Mouse (Mus musculus) erythroid progenitor cell, adult 5-6 weeks (primary cell): ENCODE data around the gene Tmprss9. TPM values are rescaled to one million over a fixed set of nuclear protein-coding genes. Genes with fewer than 3 reads are reported as not detected.
A peak's percentile ranks its signal among the peaks of the same experiment; 100 is the strongest.

Experiments used
- ATAC-seq: replicated peaks from 2 replicates; pipeline ENCODE4 v1.8.0; 2016; ENCODE audit warnings: moderate number of reproducible peaks, mild to moderate bottlenecking, moderate TSS enrichment, inconsistent platforms; ENCODE audit not compliant: poor library complexity, low FRiP score, severe bottlenecking
- total RNA-seq, 2 experiments: library from RNA; stranded (forward) in 1 of 2; stranded (reverse) in 1 of 2; fragments of 150-400 nt in 1 of 2; fragments of 186-747, 209-891 nt in 1 of 2; gene quantifications; 2 replicates each; pipeline versions ENCODE4 v1.2.3 to v1.2.4; 2015 to 2017; ENCODE audit warnings: low replicate concordance in 2 of 2

Tmprss9 gene
- total RNA-seq, 2 experiments from 2014 or later: 0.30 TPM; not detected in 1

DNA sequence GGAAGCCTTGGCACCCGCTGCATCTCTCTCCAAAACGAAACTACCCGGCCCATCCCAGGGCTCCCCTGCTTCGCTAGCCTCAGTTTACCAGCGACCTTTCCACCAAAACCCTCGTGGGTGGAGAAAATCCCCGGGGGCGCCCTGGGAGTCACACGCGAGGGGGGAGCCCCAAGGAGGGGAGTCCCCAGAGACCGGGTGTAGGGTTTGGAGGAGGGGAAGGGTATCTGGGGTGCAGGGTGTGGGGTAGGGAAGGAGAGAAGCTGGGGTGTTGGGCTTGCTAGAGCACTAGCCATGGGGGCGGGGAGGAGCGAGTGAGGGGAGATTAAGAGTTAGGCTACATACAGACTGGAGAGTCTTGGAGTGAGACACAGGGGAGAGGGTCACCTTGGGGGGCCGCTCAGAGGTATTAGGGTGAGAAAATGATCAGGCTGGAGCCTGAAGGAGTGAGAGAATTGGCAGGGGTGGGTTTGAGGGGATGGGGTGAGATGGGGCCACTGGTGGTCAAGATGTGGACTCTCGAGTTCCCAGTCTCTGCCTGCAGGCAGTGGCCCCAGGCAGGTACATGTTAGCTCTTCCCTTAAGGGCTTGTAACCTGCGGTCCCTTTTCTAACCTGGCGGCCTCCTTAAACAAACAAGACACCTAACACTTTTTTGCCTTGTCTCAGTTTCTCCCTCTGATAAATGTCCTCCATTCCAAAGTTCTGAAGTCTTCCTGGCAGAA is 61.2 kb downstream of the Tmprss9 start:
- ATAC-seq: no peak

DNA sequence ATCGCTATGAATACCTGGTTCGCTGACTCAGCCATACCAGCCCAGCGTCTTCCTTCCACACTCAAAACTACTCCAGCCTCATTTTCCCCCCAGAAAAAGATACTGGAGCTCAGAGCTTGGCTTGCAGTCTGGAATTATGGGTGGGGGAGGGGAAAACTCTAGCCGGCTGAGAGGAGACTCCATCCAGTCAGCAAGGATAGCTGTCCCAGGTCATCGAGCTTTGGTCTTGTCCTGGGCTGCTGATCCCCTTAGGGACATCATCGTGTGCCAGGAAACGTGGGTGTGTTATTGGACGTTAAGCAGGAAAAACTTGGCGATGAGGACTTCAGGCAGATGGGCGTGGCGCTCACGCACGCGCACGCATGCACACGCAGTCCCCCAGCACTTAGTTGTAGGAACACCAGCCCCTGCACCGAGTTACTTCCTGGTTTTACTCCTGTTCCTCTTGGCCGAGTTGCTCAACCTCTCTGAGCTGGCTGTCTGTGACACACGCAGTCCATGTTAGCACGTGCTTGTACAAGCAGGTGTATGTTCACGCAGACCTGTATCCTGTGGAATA is 61.9 kb downstream of the Tmprss9 start:
- ATAC-seq: no peak

DNA sequence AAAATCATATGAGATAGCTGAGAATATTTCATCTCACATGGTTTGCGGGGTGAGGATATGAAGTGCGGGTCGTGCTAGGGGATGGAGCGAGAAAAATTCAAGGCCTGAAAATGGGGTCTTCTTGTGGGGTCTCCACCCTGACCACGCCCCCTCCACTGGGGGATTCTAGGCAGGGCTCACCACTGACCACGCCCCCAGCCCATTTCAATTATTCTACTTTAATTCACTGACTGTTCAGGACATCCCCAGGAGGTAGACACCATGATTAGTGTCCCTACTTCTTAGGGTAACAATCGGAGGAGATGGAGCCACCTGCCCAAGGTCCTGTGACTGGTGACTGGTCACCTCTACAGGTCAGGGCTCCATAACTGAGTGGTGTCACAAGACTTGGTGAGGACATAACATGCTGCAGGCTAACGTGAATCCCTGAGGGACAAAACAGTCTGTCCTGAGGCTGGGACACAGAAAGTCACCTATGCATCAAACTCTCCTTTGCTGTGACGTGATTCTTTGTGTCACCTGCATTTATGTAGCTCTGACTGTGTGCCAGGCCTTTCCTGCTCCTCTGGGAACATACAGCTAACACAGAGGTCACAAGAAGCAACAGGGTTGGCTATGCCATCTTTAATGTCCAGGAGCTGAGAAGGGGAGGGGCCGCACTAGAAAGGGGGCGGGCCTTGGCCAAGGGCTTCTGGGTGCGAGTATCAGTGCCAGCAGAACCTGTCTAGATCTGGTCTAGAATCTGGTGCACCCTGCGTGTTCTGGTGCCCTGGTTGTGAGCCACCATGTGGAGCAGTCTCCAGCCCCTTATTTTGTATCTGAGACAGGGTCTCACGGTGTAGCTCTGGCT is 62.7 kb downstream of the Tmprss9 start:
- ATAC-seq: no peak

DNA sequence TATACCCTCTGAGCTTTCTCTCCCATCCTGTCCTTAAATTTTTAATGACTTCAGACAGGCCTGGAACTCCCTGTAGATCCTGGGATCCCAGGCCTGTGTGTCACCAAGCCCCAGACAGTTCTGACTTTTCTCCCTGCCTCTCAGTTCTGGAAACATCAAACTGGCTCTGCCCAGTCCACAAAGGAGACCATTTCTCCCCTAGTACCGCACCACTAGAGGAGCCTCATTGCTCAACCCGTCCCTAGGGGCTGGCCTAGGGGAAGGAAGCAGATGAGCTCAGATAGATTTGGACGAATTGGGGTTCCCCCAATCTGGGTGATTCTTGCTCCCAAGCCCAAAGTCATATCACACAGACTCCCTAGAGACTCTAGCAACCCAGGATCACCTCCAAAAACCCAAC is 63.6 kb downstream of the Tmprss9 start:
- no peak for ATAC-seq

DNA sequence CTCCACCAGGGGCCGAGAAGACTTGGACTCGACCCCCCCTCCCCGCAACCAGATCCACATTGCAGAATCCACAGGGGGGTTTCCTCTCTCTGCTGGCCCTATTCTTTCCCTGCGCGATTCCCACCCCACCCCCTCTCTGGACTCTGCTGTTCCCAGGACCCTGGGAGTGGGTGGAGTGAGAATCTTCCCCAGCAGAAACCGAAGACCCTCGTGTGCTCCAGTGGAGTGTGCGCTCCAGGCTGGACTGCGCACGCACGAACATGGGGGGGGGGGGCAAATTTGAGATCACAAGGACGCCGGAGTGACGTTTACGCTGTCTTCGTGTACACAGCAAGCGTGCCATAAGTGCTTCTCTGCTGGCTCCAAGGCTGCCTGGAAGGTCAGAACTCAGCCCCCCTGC is 64.0 kb downstream of the Tmprss9 start:
- ATAC-seq: no peak

DNA sequence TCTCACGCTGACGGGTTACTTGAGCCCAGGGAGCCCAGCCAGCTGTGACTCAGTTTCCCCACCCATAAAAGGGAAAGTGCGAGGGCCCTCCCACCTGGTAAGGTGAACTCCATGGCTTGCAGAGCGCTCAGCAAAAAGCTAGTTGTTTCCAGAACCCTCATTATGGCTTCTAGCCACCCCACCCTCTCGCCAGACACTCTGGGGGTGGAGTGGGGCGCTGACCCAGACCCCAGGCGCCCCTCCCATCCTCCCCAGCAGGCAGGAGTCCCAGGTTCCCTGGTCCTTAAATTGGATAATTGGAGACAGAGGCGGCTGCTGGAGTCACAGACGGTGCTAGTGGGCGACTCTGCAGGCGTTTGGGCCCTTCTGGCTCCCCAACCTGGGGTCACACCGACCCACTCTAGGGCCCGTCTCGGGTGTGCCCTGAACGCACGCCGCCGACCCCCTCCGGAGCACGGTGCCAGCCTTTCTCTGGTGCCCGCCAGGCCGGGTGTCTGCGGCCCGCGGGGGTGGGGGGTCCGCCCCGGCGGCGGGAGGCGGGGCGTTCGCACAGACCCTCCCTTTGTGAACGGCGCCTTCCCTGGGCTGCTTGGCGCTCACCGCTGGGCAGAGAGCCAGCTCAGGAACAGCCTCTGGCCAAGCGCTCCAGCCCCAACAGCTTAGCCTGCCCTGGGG is 64.6 kb downstream of the Tmprss9 start:
- no peak for ATAC-seq

DNA sequence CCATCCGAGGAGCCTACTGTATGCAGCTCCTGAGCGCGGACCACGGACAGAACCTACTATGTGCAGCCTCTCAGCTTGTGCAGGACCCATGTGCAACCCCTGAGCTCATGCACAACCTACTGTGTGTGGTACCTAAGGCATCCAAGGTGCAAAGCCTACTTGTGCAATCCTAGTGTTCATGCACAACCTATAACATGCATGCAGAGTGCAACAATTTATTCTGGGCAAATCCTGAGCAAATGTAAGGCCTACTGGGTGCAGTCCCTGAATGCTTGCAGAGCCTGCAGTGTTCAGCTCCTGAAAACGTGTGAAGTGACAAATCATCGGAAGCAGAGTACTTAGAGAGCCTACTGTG is 65.1 kb downstream of the Tmprss9 start:
- no peak for ATAC-seq

DNA sequence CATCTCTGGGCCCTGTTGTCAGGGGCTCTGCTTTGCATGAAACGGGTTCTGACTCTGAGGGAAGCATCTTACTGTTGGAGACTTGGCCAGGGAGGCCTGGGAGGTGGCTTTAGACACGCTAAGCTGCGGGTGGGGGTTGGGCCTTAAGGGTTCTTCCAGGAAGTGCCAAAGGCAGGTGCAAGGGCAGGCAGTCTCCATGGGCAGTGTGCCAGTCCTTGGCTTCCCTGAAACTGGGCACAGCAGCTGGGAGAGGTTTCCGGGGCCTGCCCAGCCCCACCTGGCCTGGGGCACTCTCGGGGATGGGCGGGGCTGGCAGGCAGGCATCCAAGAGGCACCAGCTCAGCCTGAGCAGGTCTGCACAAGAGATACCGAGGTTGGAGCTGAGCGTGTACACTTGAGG is 66.0 kb downstream of the Tmprss9 start:
- ATAC-seq: no peak

DNA sequence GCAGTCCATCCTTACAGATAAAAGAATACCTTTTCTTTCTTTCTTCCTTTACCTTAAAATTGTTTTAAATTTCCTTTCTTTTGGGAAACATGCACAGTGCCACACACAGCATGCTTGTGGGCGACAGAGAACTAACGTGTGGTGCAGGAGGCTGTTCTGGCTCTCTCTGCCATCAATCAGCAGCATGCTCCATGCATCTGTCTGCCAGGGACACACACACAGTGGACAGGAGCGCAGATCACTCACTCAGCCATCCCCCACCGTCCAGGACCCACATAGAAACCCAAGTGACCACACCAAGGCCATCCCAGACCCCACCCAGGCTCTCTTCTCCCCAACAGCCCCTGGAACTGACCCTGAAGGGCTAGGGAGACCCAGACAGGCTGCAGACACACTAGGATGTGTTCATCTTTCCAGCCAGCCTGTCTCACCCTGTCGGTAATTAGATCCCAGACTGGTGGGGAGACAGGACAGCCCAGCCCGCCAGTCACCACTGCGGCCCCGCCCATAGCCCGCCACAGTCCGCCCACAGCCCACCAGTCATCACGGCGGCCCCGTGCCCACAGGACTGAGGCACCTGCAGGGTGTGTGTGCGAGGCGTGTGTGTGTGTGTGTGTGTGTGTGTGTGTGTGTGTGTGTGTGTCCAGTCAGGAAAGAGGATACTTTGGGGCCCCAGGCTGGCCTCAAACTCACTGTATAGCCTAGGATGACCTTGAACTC is 67.3 kb downstream of the Tmprss9 start:
- ATAC-seq: no peak

DNA sequence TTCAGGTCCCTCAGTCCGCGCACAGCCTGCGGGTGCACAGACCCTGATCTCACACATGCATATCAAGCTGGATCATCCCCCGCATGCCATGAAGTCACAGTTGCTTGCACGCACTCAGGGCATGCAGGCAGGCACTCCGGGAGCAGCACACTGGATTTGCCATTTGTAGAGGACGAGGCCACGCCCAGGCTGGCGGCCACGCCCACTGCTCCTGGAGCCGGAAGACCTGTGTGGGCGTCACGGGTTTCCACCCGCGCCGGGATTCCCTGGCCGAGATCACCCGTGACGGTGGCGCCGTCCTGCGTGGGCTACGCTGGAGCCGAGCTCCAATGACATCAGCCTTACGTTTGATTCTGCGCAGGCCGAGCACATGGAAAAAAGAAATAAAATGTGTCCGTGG is 68.0 kb downstream of the Tmprss9 start:
- ATAC-seq: peak; percentile 68

DNA sequence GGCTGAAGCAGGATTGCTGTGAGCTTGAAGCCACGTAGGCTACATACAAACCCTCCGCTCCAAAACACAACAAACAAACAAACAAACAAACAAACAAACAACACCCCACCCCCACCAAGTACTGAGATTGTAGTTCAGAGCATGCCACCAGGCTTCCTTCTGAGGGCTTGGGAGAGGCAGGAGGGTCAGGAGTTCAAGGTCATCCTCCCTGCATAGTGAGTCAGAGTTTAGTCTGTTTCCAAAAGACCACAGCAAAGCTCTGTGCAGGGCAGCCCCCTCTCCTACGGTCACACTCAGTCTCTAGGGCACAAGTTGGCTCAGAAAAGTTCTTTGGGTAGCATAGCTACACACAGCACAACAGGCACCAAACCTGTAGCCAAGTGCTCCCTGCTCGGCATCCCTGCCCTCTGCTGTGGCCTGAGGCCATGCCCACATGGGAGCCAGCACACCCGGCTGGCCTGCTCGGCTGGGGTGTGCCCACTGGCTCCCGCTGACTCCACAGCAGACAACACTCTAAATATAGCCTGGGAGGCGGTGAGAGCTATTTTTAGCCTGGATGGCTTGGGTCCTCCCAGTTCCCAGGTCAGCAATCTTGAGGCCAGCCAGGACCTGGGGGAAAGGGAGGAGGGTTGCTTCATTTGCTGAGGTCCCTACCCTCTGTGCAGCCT is 68.8 kb downstream of the Tmprss9 start:
- ATAC-seq: no peak

DNA sequence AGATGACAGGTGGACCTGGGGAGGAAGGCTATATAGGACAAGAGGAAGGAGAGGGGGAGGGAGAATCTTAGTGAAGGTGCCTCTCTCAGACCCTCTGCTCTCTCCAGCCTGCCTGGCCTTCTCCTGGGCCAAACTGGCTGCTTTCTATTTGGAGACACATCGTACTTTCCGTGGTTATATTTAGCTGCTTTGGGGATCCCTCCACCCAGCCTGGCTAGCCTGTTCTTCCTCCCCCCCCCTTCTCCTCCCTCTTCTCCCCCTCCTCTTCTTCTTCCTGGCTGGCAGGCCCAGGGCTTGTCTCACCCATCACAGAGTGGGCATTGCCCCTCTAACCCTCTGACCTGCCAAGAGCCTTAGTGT is 69.3 kb downstream of the Tmprss9 start:
- no peak for ATAC-seq

DNA sequence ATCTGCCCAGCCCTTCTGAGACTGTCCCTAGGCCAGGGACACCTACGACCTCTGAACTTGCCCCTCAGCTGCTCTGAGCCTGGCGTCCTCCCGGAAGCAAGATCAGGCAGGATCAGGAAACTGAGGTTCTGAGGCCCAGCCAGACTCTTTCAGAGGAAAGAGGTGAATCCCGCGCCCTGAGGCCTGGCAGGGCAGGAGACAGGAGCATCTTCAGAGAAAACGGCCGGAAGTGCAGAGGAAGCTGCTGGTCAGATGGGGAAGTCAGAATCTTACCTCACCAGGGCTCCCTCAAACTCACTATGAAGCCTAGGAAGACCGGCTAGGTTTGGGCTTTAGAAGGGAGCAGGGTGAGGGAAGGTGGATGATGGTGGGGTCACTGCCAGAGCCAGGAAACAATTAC is 71.3 kb downstream of the Tmprss9 start:
- ATAC-seq: no peak

DNA sequence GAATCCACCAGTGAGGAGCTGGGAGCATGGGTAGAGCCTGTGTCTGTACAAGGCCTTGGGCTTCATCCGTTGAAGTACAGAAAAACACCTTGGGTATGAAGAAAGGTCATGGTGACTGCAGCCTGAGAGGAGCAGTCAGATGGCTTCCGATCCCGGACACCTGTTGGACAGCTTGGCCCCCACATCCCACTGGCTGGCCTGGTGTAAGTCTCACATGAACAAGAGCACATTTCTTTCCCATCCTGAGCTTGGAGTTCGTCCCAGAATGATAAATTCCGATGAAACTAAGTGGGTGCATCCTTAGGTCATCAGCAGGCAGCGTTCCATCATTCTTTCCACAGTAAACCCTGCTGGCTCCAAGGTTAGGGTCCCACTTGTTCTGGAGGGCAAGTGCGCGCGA is 72.1 kb downstream of the Tmprss9 start:
- no peak for ATAC-seq

DNA sequence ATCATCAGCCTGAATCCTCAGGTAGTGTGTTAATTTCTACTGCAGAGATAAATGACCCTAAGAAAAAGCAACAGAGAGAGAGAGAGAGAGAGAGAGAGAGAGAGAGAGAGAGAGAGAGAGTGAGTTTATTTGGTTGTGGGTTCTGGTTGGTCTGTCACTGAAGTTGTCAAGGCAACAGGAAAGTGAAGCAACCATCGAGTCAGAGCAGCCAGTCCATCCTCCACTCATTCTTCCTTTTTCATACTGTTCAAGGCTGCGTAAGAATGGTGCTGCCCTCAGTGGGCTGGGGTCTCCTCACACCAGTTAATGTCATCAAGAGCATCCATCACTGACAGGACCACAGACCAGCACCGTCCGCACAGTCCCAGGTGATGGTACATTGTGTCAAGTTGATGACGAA is 72.6 kb downstream of the Tmprss9 start:
- ATAC-seq: no peak

DNA sequence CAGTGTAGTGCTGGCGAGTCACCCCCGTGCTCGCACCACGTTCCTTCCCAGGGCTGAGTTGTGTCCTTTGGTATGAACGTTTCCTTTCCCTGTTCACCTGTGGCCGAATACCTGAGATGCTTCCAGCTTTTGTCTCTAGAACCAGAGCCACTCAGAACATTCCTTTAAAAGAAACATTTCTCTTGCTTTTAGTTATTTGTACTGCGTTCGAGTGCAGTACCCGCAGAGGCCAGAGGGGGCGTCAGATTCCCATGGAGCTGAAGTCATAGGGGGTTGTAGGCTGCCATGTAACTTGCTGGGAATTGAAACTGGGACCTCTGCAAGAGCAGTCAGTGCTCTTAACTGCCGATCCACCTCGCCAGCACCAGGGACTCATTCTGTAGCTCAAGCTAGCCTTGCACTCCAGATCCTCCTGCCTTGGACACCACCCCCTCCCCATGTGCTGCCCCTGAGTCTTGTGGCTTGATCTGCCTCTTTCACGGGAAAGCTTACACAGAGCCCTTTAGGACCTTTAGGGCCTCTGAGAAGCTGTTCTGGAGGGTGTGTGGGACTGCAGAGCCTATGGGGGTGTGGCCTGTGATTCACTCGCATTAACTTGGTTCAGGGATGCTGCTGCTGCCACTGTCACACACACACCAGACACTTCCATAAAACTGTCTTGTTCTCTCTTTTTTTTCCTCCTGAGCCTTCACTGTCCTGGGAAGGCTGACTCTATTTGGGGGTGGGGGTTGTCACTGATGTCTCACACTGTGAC is 75.2 kb downstream of the Tmprss9 start:
- ATAC-seq: no peak

DNA sequence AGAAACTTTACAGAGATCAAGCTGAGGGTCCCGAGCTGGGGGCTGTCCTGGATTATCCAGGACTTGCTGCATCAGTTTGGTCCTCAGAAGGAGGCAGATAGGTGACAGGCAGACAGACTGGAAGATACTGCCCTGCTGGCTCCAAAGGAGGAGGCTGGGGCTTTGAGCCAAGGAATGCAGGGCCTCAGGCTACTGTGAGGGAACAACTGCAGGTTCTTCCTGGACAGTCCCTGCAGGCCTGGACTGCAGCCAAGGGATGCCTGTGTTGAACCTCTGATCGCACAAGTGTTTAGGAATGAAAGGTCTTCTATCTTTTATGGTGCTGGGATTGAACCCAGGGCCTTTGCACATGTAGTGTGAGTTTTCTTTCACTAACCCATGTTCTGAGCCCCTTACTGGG is 76.2 kb downstream of the Tmprss9 start:
- no peak for ATAC-seq

DNA sequence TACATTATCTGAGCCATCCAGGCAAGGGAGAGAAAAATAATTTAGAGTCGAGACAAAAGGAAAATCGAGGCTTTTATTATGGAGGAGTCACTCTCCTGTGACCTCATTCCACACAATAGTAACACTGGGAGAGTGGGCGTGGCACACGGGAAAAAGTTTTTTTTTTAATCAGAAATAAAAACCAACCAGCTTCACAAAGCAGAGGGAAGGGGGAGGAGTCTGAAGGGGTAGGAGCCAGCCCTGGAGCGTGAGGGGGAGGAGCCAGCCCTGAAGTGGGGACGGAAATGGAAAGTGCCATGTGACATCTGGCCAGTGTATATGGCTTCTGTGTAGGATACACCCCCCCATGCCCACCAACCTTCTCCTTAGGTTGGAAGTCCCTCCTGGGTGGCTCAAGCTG is 76.9 kb downstream of the Tmprss9 start:
- ATAC-seq: no peak

DNA sequence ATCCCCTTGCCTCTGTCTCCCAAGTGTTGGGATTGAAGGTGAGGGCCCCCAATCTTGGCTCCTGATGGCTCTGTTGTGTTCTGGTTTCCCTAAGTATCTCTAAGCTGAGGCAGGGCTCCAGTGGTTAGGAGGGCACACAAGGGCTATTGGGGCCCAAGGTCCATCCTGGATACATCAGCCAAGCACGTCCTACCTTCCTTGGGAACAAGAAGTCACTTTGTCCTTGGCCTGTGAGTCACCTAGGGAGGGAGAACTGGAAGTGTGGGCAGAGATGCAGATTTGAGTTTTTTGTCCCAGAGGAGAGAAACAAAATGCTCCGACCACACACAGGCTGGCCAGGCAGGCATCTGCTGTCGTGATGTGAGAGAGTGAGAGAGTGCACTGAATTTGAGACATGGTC is 77.4 kb downstream of the Tmprss9 start:
- no peak for ATAC-seq
